Mouse (Mus musculus): ENCODE results near the gene Olfr1233. TPM values are rescaled to one million over a fixed set of nuclear protein-coding genes. Genes with fewer than 3 reads are reported as not detected.

Gene Olfr1233
- not detected in 2 replicates for polyA plus RNA-seq (2015; fragmentation: Nextera tagmentation; extraction: Ambion mirVana)

GRCm38 (mm10) chr2:89342298-89342697, at the start of gene Olfr1233:
TSS of gene Olfr1233 (minus strand) at chr2:89342398.

GRCm38 (mm10) chr2:89364765-89365164, 22.6 kb upstream of the Olfr1233 start, which contains the start of gene Olfr1234:
TSS of gene Olfr1234 (minus strand) at chr2:89364865.

DNA sequence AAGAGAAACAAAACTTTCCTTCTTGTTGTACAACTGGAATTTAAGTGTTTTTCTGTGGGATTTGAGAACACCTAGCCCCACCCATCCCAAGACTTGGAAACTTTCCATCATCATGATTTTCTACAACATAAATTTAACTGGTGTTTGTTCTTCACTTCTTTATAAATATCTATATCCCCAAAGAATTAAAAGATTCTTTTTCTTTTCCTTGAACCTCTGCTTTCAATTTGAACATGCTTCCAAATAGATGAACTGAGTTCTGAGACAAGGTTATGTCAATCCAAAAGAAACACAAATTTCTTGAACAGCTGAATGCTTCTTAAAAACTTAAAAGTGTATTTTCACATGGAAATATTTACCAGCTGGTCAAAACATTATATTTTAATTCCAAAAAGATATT, 12.6 kb downstream of the Olfr1233 start, which contains the start of gene Olfr1232:
Gene Olfr1232, minus strand, starts transcription at position 101 of the 400 bp plus-strand sequence.

GRCm38 (mm10) chr2:89306974-89307373, 35.2 kb downstream of the Olfr1233 start, which contains the start of gene Olfr1231:
TSS of gene Olfr1231 (minus strand) at chr2:89307074.

DNA sequence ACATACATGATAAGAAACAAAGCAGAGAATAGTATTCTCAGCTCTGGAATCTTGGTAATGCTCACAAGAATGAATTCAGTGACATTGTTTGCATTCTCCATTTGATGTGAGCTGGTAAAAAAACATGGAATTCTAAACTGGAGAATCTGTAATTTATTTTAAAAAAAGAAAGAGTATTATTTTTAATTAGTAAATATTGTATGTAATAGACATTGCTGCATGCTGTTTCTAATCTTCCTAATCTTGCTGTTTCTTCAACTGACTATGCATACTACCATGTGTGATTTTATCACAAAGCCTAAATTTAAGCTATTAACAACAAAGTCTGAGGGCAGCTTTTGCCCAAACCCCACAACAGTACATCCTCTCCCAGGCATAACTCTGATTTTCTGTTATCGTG, 45.0 kb downstream of the Olfr1233 start, which contains the start of gene Olfr1230:
Gene Olfr1230, minus strand, starts transcription at position 101 of the 400 bp plus-strand sequence.

GRCm38 (mm10) chr2:89287914-89288313, 54.3 kb downstream of the Olfr1233 start, which contains the start of gene Olfr1229:
TSS of gene Olfr1229 (minus strand) at chr2:89288014.

Other genes with a start within 250 kb of the Olfr1233 start
- gene Olfr1220, start 235.6 kb downstream of the Olfr1233 start, polyA plus RNA-seq (2015; fragmentation: Nextera tagmentation; extraction: Ambion mirVana): not detected in 2 replicates
- gene Olfr1221, start 225.1 kb downstream of the Olfr1233 start, polyA plus RNA-seq (2015; fragmentation: Nextera tagmentation; extraction: Ambion mirVana): not detected in 2 replicates
- gene Olfr1222, start 209.3 kb downstream of the Olfr1233 start, polyA plus RNA-seq (2015; fragmentation: Nextera tagmentation; extraction: Ambion mirVana): not detected in 2 replicates
- gene Olfr1223, start 190.8 kb downstream of the Olfr1233 start, polyA plus RNA-seq (2015; fragmentation: Nextera tagmentation; extraction: Ambion mirVana): not detected in 2 replicates
- gene Olfr1224-ps1, start 178.3 kb downstream of the Olfr1233 start, polyA plus RNA-seq (2015; fragmentation: Nextera tagmentation; extraction: Ambion mirVana): not detected in 2 replicates
- gene Olfr1225, start 167.7 kb downstream of the Olfr1233 start, polyA plus RNA-seq (2015; fragmentation: Nextera tagmentation; extraction: Ambion mirVana): not detected in 2 replicates
- not detected in 2 replicates for gene Olfr1226, start 142.3 kb downstream of the Olfr1233 start, polyA plus RNA-seq (2015; fragmentation: Nextera tagmentation; extraction: Ambion mirVana)
- not detected in 2 replicates for gene Olfr1228, start 88.3 kb downstream of the Olfr1233 start, polyA plus RNA-seq (2015; fragmentation: Nextera tagmentation; extraction: Ambion mirVana)
- not detected in 2 replicates for gene Olfr1229, start 54.4 kb downstream of the Olfr1233 start, polyA plus RNA-seq (2015; fragmentation: Nextera tagmentation; extraction: Ambion mirVana)
- not detected in 2 replicates for gene Olfr1230, start 45.1 kb downstream of the Olfr1233 start, polyA plus RNA-seq (2015; fragmentation: Nextera tagmentation; extraction: Ambion mirVana)
- not detected in 2 replicates for gene Olfr1231, start 35.3 kb downstream of the Olfr1233 start, polyA plus RNA-seq (2015; fragmentation: Nextera tagmentation; extraction: Ambion mirVana)
- gene Olfr1232, start 12.7 kb downstream of the Olfr1233 start, polyA plus RNA-seq (2015; fragmentation: Nextera tagmentation; extraction: Ambion mirVana): not detected in 2 replicates
- gene Olfr1234, start 22.5 kb upstream of the Olfr1233 start, polyA plus RNA-seq (2015; fragmentation: Nextera tagmentation; extraction: Ambion mirVana): not detected in 2 replicates
- not detected in 2 replicates for gene Olfr1238, start 67.3 kb upstream of the Olfr1233 start, polyA plus RNA-seq (2015; fragmentation: Nextera tagmentation; extraction: Ambion mirVana)
- not detected in 2 replicates for gene Olfr1239, start 78.0 kb upstream of the Olfr1233 start, polyA plus RNA-seq (2015; fragmentation: Nextera tagmentation; extraction: Ambion mirVana)
- not detected in 2 replicates for gene Olfr1240, start 100.6 kb upstream of the Olfr1233 start, polyA plus RNA-seq (2015; fragmentation: Nextera tagmentation; extraction: Ambion mirVana)
- gene Olfr1241, start 144.7 kb upstream of the Olfr1233 start, polyA plus RNA-seq (2015; fragmentation: Nextera tagmentation; extraction: Ambion mirVana): not detected in 2 replicates
- not detected in 2 replicates for gene Olfr1242, start 155.9 kb upstream of the Olfr1233 start, polyA plus RNA-seq (2015; fragmentation: Nextera tagmentation; extraction: Ambion mirVana)
- not detected in 2 replicates for gene Olfr1243, start 189.1 kb upstream of the Olfr1233 start, polyA plus RNA-seq (2015; fragmentation: Nextera tagmentation; extraction: Ambion mirVana)
- gene Olfr1245, start 236.0 kb upstream of the Olfr1233 start, polyA plus RNA-seq (2015; fragmentation: Nextera tagmentation; extraction: Ambion mirVana): not detected in 2 replicates